Mouse (Mus musculus): ENCODE measurements at regions not wholly inside any gene's neighbourhood (a gene's known extent, or its start where the extent isn't known, plus 50 kb on each side); places are given as distances from the start of the nearest gene placed in this dataset.

DNA sequence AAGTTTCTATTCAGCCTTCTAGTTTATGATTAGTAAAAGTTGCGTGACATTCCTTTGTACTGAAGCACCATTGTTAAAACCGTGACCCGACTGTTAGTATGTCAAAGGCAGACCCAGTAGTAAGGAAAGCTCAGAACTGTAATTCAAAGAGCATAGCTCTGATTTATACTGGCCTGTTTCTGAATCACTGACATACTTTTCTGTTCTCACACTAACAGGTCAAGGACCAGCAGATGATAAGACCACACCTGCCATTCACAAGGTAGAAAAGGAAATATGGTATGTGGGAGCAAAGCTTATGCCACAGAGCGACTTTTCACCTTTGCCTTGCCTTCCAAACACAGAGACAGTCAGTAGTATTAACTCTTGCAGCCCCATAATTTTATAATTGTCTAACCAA, 269.5 kb upstream of the Acvr2a start:
- no peak for DNase-seq

- DNase-seq, result no peak
Measured at GRCm38 (mm10) chr2:48545072-48545471, 268.8 kb upstream of the Acvr2a start.

DNA sequence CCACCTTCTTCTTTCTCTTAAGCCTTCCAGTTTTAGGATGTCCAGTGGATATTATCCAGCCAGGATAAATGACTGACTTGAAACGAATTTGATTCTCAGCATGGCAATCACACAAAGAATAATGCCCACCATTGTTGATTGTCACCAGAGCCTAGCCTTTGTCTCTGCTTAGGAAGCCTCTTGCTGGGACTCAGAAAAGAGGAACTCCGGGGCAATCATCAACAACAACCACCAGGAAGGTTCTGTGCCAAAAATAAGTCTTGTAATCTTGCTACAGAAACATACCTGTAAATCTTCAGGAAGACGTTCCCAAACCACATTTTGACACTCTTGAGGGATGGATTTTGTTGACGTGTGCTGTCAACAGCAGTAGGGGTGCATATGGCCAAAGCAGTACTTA, 268.2 kb upstream of the Acvr2a start:
- no peak for DNase-seq

DNA sequence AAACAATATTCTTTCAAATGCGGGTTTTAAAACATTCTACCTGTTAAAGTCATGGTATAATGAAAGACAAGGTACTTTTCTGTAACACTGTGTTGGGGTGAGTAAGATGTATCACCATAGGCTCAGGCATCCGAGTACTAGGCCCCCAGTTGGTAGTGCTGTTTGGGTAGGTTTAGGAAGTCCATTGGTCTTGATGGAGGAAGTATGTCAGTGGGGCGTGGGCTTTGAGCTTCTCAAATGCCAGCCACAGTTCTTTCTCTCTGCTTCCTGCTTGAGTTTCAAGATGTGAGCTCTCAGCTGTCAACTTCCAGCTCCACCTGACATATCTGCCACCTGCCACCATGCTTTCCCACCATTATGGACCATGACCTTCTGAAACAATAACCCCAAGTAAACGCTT, 267.7 kb upstream of the Acvr2a start:
- no peak for DNase-seq

GRCm38 (mm10) chr2:48556600-48556999, 257.3 kb upstream of the Acvr2a start:
- DNase-seq, result no peak

GRCm38 (mm10) chr2:48557123-48557522, 256.8 kb upstream of the Acvr2a start:
- no peak for DNase-seq

- DNase-seq, result no peak
Measured at GRCm38 (mm10) chr2:48558641-48559040, 255.3 kb upstream of the Acvr2a start.

DNA sequence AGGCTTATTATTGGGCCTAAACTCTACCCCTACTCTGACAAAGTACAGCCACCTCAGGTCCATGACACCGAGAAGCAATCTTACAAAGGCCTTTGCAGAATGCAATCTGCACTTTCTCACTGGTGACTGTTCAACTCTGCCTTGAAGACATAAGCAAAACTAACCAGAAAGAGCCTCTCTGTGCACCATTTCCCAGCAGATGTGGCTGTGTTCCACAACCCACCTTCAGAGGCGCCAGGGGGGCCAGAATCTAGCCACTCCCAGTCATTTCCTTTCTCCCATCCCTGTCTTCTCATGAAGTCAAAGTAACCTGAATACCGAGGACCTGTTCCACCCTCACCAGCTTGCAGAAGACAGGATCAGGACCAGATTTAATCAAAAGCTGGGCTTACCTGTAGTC, 250.3 kb upstream of the Acvr2a start:
- DNase-seq, result no peak

DNA sequence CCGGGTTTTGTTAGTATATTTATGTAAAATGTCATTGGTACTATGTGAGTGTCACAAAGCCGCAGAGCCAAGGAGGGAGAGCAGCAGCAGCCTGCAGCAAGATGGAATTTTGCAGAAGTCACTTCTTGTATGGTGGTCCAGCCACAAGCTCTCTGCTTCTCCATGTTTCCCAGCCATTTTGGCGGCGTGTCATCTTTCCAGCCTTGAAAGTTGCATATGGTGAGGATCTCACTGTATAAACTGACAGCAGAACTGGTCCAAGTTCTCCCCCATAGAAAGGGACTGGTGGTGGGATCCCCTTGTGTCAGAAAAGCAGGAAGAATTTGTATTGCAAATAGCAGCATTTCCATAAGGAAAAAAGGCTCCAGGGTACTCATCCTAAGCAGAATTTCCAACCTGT, 249.7 kb upstream of the Acvr2a start:
- no peak for DNase-seq

GRCm38 (mm10) chr2:48567871-48568270, 246.0 kb upstream of the Acvr2a start:
- no peak for DNase-seq

DNA sequence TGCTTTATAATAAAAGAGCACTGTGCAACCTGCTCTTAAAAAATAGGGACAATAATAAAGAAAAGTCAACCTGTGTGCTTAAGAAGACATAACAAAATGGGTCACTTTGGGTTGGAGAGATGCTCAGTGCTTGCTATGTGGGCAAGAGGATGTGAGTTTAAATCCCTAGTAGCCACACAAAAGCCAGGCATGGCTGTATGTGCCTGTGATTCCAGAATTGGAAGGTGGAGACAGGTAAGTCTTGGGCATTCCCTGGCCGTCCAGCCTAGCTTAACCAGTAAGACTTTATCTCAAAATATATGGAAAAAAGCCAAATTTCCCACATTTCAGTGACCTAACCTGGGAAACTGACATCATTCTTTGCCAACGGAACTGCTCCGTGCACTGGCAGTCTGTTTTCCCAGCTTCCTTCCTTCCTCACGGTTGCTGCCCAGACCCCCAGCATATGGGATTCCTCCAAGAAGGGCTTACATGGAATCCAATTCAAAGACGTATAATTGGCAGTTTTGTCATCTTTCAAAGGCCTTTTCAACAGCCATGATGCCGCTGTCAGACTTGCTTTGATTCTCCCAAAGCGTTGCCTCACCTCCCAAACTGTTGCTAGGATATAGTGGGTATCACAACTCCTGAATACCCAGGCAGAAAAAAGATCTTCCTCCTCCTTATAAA, 227.6 kb upstream of the Acvr2a start:
- DNase-seq, result no peak

DNA sequence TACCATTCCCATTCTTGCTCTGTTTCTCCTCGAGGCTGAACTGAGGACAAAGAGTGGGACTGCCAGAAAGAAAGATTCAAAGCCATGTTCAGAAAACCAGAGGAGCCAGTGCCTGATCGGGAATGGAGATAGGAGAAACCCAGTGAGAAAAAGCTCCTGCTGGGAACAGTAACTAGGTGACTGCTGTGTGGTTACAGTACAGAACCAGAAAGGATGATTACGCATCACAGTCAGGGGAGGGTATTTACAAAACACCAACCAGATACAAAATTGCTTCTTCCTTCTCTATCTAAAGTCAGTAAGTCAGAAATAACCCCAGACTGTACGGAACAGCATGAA, 227.1 kb upstream of the Acvr2a start:
- DNase-seq, result no peak

GRCm38 (mm10) chr2:48589709-48590108, 224.2 kb upstream of the Acvr2a start:
- no peak for DNase-seq

DNA sequence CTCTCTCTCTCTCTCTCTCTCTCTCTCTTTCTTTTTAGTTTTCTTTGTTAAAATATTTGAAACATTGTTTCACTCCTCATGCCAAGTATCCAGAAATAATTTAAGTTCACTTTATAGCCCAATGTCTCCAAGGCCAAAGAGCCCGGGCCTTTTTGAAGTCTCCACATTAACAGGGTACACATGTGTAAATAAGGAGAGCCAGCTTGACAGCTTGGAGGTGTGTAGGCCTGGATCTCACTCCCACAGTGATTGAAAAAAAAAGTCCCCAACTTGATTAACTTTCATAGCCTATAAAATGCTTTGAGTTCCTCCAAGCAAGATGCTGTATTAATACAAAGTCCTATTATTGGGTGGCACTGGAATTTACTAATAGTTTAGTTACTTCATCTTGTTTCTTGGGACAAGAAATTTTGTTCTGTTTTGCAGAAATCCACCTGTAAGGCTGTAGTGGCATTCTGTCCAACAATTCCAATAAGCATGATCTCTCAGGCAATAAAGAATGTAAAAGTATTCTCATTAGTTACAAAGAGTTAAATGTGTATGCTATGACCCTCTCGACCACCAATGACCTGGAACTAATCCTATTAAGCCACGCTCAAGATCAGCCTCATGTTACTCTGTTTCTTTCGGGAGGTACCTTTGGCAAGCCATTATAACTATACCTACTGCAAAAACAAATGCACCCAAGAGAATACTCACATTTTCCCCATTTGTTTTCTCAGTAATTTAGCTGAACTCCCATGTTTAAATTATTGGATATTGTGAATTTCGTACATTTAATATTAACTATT, 215.9 kb upstream of the Acvr2a start:
- DNase-seq, result no peak

DNA sequence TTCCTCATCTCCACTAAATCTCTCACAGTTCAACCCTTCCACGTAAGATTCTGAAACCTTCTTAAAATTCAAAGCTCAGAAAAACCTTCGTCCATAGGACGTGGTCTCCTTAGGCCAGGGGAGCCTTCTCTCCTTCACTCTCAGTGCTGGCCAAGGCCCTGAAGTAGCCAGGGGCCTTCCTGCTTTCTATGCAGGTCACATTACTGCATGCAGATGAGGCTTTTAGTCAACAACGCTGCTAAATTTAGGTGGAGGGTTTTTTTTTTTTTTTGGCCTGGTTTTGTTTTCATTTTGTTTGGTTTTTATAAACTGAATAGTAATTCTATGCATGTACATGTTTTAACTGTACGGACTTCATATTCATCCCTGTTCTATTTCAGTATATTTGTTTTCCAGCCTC, 214.5 kb upstream of the Acvr2a start:
- no peak for DNase-seq

DNA sequence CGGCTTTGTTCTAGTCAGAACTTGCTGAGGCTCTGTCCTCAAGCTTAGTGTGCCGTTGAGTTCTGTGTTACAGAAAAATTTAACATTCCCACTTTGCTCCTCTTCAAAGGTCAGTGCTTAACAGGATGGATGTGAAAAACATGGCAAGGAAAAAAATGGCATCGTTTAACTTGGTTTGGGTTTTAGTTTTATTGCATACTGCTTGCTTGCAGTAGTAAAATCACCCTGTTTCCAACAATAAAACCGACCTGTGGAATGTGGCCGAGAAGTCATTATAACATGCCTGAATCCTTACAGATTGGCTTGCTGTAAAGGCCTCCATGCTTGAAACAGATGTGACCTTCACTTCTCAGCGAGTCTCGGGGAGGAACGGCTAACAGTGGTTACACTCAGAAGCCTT, 212.1 kb upstream of the Acvr2a start:
- DNase-seq, result no peak

GRCm38 (mm10) chr2:48609466-48609865, 204.4 kb upstream of the Acvr2a start:
- no peak for DNase-seq

DNA sequence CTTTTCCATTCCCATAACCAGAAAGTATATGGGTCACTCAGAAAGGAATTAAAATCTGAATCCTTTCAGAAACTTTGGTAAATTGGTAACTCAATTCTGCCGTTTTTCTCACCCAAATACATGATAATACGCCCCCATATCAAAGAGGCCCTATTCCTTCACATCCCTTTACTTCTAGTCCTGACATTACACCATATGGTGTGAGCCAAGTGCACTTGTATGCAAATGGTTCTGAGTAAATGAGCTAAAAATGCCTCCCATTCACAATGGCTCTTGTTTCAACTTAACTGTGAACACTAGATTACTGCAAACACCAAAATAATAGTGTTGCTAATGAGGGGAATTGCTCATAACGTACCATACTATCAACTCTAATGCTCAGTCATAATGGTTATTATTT, 201.7 kb upstream of the Acvr2a start:
- no peak for DNase-seq

DNA sequence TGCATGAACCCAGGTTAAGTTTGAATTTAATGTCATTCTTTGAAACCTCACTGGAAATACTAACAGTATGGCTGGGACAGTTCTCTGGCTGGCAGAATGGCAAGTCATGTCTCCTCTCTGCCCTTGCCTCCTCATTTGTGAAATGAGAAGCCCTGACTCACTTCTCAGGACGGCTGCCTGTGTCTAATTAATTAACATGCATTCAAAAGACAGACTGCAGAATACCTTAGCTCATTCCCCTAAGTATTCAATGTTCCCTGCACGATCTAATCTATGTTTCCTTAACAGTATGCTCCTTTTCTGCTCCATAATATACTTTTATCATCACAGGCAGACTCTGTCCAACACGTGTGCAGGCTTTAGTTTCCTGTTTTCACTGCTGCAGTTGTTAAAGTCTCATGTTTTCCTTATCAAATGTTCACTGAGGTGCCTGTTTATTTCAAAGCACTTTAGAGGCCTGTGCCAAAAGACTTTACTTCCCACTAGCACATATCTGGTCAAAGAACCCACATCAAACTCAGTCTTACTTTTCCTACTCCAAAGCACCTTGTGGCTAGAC, 196.7 kb upstream of the Acvr2a start:
- DNase-seq, result no peak

GRCm38 (mm10) chr2:48619042-48619441, 194.9 kb upstream of the Acvr2a start:
- DNase-seq, result no peak

DNA sequence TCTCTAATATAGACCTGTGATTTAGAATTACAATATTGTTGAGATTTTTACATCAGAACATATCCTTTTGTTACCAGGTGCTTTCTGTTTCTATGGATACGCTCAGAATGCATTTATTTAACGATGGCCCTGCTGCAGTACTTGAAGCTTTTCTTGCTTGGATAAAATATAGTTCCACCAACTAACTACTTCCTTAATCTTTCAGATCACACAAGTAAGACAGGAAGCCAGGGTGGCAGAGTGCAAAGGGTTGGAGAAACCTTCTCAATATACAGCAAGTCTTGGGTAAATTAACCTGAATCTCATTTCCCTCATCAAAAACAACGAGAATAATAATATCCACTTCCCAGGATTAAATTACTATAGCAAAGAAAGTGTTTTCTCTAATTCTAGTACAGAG, 193.1 kb upstream of the Acvr2a start:
- DNase-seq, result no peak

- peak; percentile 73 to 78 for DNase-seq
Measured at GRCm38 (mm10) chr2:48622316-48622715, 191.6 kb upstream of the Acvr2a start.

GRCm38 (mm10) chr2:48624040-48624439, 189.9 kb upstream of the Acvr2a start:
- DNase-seq, result peak; percentile 17 to 34

- no peak for DNase-seq
Measured at GRCm38 (mm10) chr2:48624461-48624860, 189.4 kb upstream of the Acvr2a start.

Measured in cerebellum, postnatal 10 days (tissue).